Mouse (Mus musculus) intestine, embryonic 14.5 days (tissue): Measurements from ENCODE around the gene Ccdc9. TPM values are rescaled to one million over a fixed set of nuclear protein-coding genes. Genes with fewer than 3 reads are reported as not detected.
"Not testable (repeated sequence)": the region's sequence is repeated elsewhere in the genome, so short reads cannot be mapped to it uniquely, and the experiment has no call there.

Experiments used
- ATAC-seq: fragments of 200-750 bp; cut with Nextera tagmentation; replicated peaks from 2 replicates; pipeline ENCODE4 v1.8.0; 2017; ENCODE audit warnings: low read depth, moderate number of reproducible peaks, moderate TSS enrichment, moderate library complexity; ENCODE audit not compliant: low FRiP score, low TSS enrichment
- DNase-seq: peaks from one replicate; pipeline ENCODE4 v3.0.0-alpha.2; 2018; ENCODE audit warnings: low spot score
- H3K27ac ChIP-seq: fragments of 300-500 bp; sonication (generic); 2 replicates; pipeline ENCODE4 v1.5.1; 2014; ENCODE audit warnings: low read depth, mild to moderate bottlenecking, control low read depth
- H3K27me3 ChIP-seq: fragments of 300-500 bp; sonication (generic); replicated peaks from 2 replicates; pipeline ENCODE4 v1.6.1; 2014; ENCODE audit warnings: low read length, control low read depth; ENCODE audit not compliant: control insufficient read depth, insufficient read depth
- H3K36me3 ChIP-seq: fragments of 300-500 bp; sonication (generic); 2 replicates; pipeline ENCODE4 v1.6.1; 2014; ENCODE audit warnings: low read length, control low read depth; ENCODE audit not compliant: control insufficient read depth, insufficient read depth
- H3K4me1 ChIP-seq: fragments of 300-500 bp; sonication (generic); replicated peaks from 2 replicates; pipeline ENCODE4 v1.6.1; 2014; ENCODE audit warnings: low read length, control low read depth, mixed read lengths; ENCODE audit not compliant: control insufficient read depth, insufficient read depth
- H3K4me2 ChIP-seq: fragments of 300-500 bp; sonication (generic); 2 replicates; pipeline ENCODE4 v1.6.1; 2014; ENCODE audit warnings: low read length
- H3K4me3 ChIP-seq: fragments of 300-500 bp; sonication (generic); 2 replicates; pipeline ENCODE4 v1.5.1; 2014; ENCODE audit warnings: low read depth, low read length, control low read depth, mixed read lengths
- H3K9ac ChIP-seq: fragments of 300-500 bp; sonication (generic); 2 replicates; pipeline ENCODE4 v1.6.1; 2014; ENCODE audit warnings: mild to moderate bottlenecking, low read length
- H3K9me3 ChIP-seq: fragments of 300-500 bp; sonication (generic); 2 replicates; pipeline ENCODE4 v1.6.1; 2016; ENCODE audit warnings: low read length, control low read depth; ENCODE audit not compliant: control insufficient read depth
- WGBS: fragments of 180-500 bp; shearing (Covaris S2); extraction: QIAGEN DNeasy Blood & Tissue Kit; methylation state at CpG from one replicate; pipeline ENCODE4 v1.1.7; 2014; 5-methylcytosine and 5-hydroxymethylcytosine counted together
- polyA plus RNA-seq: library from polyadenylated mRNA; unstranded; fragments of >200 nt; fragmentation: Nextera tagmentation; extraction: Ambion mirVana; gene quantifications from 2 replicates; pipeline ENCODE4 v1.2.1, GENCODE M21; 2014

Ccdc9 gene
- polyA plus RNA-seq, 1 experiment from 2014 or later = 19.0 TPM

- H3K27ac ChIP-seq = peak overlapping the region; percentile 48
- H3K9me3 ChIP-seq = no peaks in the 10 kb centered on the region
- peak overlapping the region; percentile 49 for H3K9ac ChIP-seq
- peak overlapping the region; percentile 62 for H3K4me3 ChIP-seq
- peaks cover 29% of the 10 kb centered on the region for H3K4me1 ChIP-seq
- no peaks in the 10 kb centered on the region for H3K36me3 ChIP-seq
- ATAC-seq (peak; percentile 10; the same call in 1 of the 2 replicates), DNase-seq (peak; percentile 87)
- under 1% methylated on average over 37 of the region's 56 CpGs for WGBS
- peak overlapping the region; percentile 95 for H3K4me2 ChIP-seq
- H3K27me3 ChIP-seq = no peaks in the 10 kb centered on the region
Observed at GRCm38 (mm10) chr7:16310020-16310520, 23.5 kb upstream of the Ccdc9 start.

- Histone ChIP-seq H3K9ac (peak overlapping the region; percentile 49), H3K4me3 (peak overlapping the region; percentile 62), H3K4me1 (peaks cover 28% of the 10 kb centered on the region), H3K9me3 (no peaks in the 10 kb centered on the region), H3K36me3 (no peaks in the 10 kb centered on the region), H3K27me3 (no peaks in the 10 kb centered on the region), H3K4me2 (peak overlapping the region; percentile 95), H3K27ac (peak overlapping the region; percentile 48)
- peak; percentile 84 for DNase-seq
- peak; percentile 34; the same call in 1 of the 2 replicates for ATAC-seq
- WGBS = 1% methylated on average over 60 of the region's 61 CpGs
Observed at GRCm38 (mm10) chr7:16309318-16310019, 22.9 kb upstream of the Ccdc9 start.

- no peak for ATAC-seq
- WGBS = 41% methylated on average over 16 of the region's 16 CpGs
- H3K27me3 ChIP-seq = no peaks in the 10 kb centered on the region
- peak overlapping the region; percentile 62 for H3K4me3 ChIP-seq
- peak overlapping the region; percentile 49; the same call in 1 of the 2 replicates for H3K9ac ChIP-seq
- H3K27ac ChIP-seq = peak overlapping the region; percentile 27; the same call in 1 of the 2 replicates
- DNase-seq = no peak
- H3K9me3 ChIP-seq = no peaks in the 10 kb centered on the region
- no peaks in the 10 kb centered on the region for H3K36me3 ChIP-seq
- peak overlapping the region; percentile 95 for H3K4me2 ChIP-seq
- H3K4me1 ChIP-seq = peaks cover 25% of the 10 kb centered on the region
Observed at GRCm38 (mm10) chr7:16308555-16309317, 22.1 kb upstream of the Ccdc9 start.

GRCm38 (mm10) chr7:16308093-16308492 is 21.5 kb upstream of the Ccdc9 start, which contains the start of gene Bbc3:
Bbc3 (plus strand) TSS chr7:16308393.
- not testable (repeated sequence) for H3K9me3 ChIP-seq, H3K36me3 ChIP-seq, H3K27me3 ChIP-seq, ATAC-seq, DNase-seq
- peak within 1 kb of the TSS; percentile 95 for H3K4me2 ChIP-seq
- peak within 1 kb of the TSS; percentile 49 for H3K9ac ChIP-seq
- H3K4me3 ChIP-seq = peak within 1 kb of the TSS; percentile 62
- peaks cover 22% of the 10 kb centered on the region for H3K4me1 ChIP-seq
- 45% methylated on average over 1 of the region's 1 CpGs for WGBS
- peak within 1 kb of the TSS; percentile 27; the same call in 1 of the 2 replicates for H3K27ac ChIP-seq

GRCm38 (mm10) chr7:16307141-16307540 is 20.5 kb upstream of the Ccdc9 start:
- ATAC-seq = not testable (repeated sequence)

GRCm38 (mm10) chr7:16299419-16300035 is 12.9 kb upstream of the Ccdc9 start:
- Histone ChIP-seq H3K9ac (peak overlapping the region; percentile 43), H3K4me2 (peak overlapping the region; percentile 74), H3K36me3 (no peaks in the 10 kb centered on the region), H3K4me3 (peak overlapping the region; percentile 41), H3K27ac (peak overlapping the region; percentile 38; the same call in 1 of the 2 replicates), H3K4me1 (peaks cover 26% of the 10 kb centered on the region), H3K27me3 (no peaks in the 10 kb centered on the region), H3K9me3 (no peaks in the 10 kb centered on the region)
- DNase-seq (peak; percentile 88), ATAC-seq (peak; percentile 48)
- WGBS = 2% methylated on average over 51 of the region's 52 CpGs

More at GRCm38 (mm10) chr7:16307141-16307540, 20.5 kb upstream of the Ccdc9 start:
- not testable (repeated sequence) for H3K27me3 ChIP-seq, H3K9ac ChIP-seq, H3K27ac ChIP-seq, H3K4me3 ChIP-seq, H3K9me3 ChIP-seq, H3K36me3 ChIP-seq, H3K4me2 ChIP-seq, DNase-seq
- WGBS = 74% methylated on average over 6 of the region's 6 CpGs
- peaks cover 17% of the 10 kb centered on the region for H3K4me1 ChIP-seq

GRCm38 (mm10) chr7:16298927-16299326 is 12.3 kb upstream of the Ccdc9 start:
- DNase-seq (no peak), ATAC-seq (no peak)
- Histone ChIP-seq H3K36me3 (no peaks in the 10 kb centered on the region), H3K9ac (no peak overlapping the region), H3K4me2 (peak overlapping the region; percentile 74), H3K27ac (no peak overlapping the region; the same call in 1 of the 2 replicates), H3K27me3 (no peaks in the 10 kb centered on the region), H3K4me3 (no peak overlapping the region), H3K9me3 (no peaks in the 10 kb centered on the region), H3K4me1 (peaks cover 26% of the 10 kb centered on the region)
- 76% methylated on average over 5 of the region's 5 CpGs for WGBS

- DNase-seq (no peak), ATAC-seq (no peak)
- H3K4me2 ChIP-seq = peak overlapping the region; percentile 57; the same call in 1 of the 2 replicates
- no peak overlapping the region; the same call in 1 of the 2 replicates for H3K9ac ChIP-seq
- H3K4me1 ChIP-seq = peaks cover 26% of the 10 kb centered on the region
- 61% methylated on average over 2 of the region's 2 CpGs for WGBS
- no peak overlapping the region for H3K27ac ChIP-seq
- H3K9me3 ChIP-seq = no peaks in the 10 kb centered on the region
- no peaks in the 10 kb centered on the region for H3K36me3 ChIP-seq
- no peak overlapping the region for H3K4me3 ChIP-seq
- no peaks in the 10 kb centered on the region for H3K27me3 ChIP-seq
Observed at GRCm38 (mm10) chr7:16297616-16298015, 11.0 kb upstream of the Ccdc9 start.
